Mouse (Mus musculus): ENCODE results near the gene Acsf3.

GRCm38 (mm10) chr8:122739102-122739725, 36.1 kb upstream of the Acsf3 start:
- TF ChIP-seq CTCF (IDR thresholded peaks at IDR 0.05; ENCODE audit: low read depth, low read length): no peak
- TF ChIP-seq POLR2A (IDR thresholded peaks at IDR 0.05; ENCODE audit: extremely low read depth, insufficient read depth, low read length): no peak
